Mouse (Mus musculus) liver, embryonic 14.5 days (tissue): ENCODE measurements at regions not wholly inside any gene's neighbourhood (a gene's known extent, or its start where the extent isn't known, plus 50 kb on each side); places are given as distances from the start of the nearest gene placed in this dataset.

ENCODE experiments used
- CTCF ChIP-seq: IDR thresholded peaks from 2 replicates; pipeline ENCODE4 v1.5.1; 2016; ENCODE audit warnings: antibody characterized with exemption, low read depth, control low read depth
- EP300 ChIP-seq: IDR thresholded peaks from 2 replicates; pipeline ENCODE4 v1.6.1; 2016; ENCODE audit warnings: antibody characterized with exemption, low read depth

- TF ChIP-seq CTCF (no peak), EP300 (no peak)
These were observed 58.6 kb downstream of the Tspan17 start for GRCm38 (mm10) chr13:54847764-54848183.
